Mouse (Mus musculus) limb, embryonic 14.5 days (tissue): ENCODE measurements around the gene Zfp146. TPM values are rescaled to one million over a fixed set of nuclear protein-coding genes. Genes with fewer than 3 reads are reported as not detected.
A peak's percentile ranks its signal among the peaks of the same experiment; 100 is the strongest.
"Not testable (repeated sequence)": the region's sequence is repeated elsewhere in the genome, so short reads cannot be mapped to it uniquely, and the experiment has no call there.

Source experiments
- ATAC-seq: fragments of 200-750 bp; cut with Nextera tagmentation; 2 replicates; pipeline ENCODE4 v1.8.0; 2017; ENCODE audit warnings: low read depth, moderate number of reproducible peaks, moderate TSS enrichment; ENCODE audit not compliant: low FRiP score
- DNase-seq: peaks from one replicate; pipeline ENCODE4 v3.0.0-alpha.2; 2015; ENCODE audit warnings: low spot score
- H3K27ac ChIP-seq: fragments of 300-500 bp; sonication (generic); replicated peaks from 2 replicates; pipeline ENCODE4 v1.5.1; 2014; ENCODE audit warnings: low read depth, mild to moderate bottlenecking, low read length, moderate library complexity, mixed read lengths
- H3K27me3 ChIP-seq: fragments of 300-500 bp; sonication (generic); 2 replicates; pipeline ENCODE4 v1.6.1; 2014; ENCODE audit warnings: low read length, mixed read lengths; ENCODE audit not compliant: control insufficient read depth, insufficient read depth
- H3K36me3 ChIP-seq: fragments of 300-500 bp; sonication (generic); 2 replicates; pipeline ENCODE4 v1.6.1; 2014; ENCODE audit warnings: mild to moderate bottlenecking, low read length, moderate library complexity, mixed read lengths; ENCODE audit not compliant: control insufficient read depth, insufficient read depth
- H3K4me1 ChIP-seq: fragments of 300-500 bp; sonication (generic); 2 replicates; pipeline ENCODE4 v1.6.1; 2014; ENCODE audit warnings: antibody characterized with exemption, low read length, mixed read lengths; ENCODE audit not compliant: control insufficient read depth, insufficient read depth
- H3K4me2 ChIP-seq: fragments of 300-500 bp; sonication (generic); replicated peaks from 2 replicates; pipeline ENCODE4 v1.6.1; 2014; ENCODE audit warnings: low read depth, mild to moderate bottlenecking, low read length, moderate library complexity; ENCODE audit not compliant: severe bottlenecking
- H3K4me3 ChIP-seq: fragments of 300-500 bp; sonication (generic); replicated peaks from 2 replicates; pipeline ENCODE4 v1.5.1; 2014; ENCODE audit warnings: low read length
- H3K9ac ChIP-seq: fragments of 300-500 bp; sonication (generic); 2 replicates; pipeline ENCODE4 v1.6.1; 2014; ENCODE audit warnings: mild to moderate bottlenecking, low read depth, low read length, moderate library complexity; ENCODE audit not compliant: severe bottlenecking
- H3K9me3 ChIP-seq: fragments of 300-500 bp; sonication (generic); 2 replicates; pipeline ENCODE4 v1.6.1; 2016; ENCODE audit warnings: low read length; ENCODE audit not compliant: control insufficient read depth
- POLR2A ChIP-seq: fragments of 200-500 bp; IDR thresholded peaks from 2 replicates; pipeline ENCODE4 v1.8.0; 2012; ENCODE audit warnings: inconsistent platforms, mild to moderate bottlenecking, moderate library complexity, borderline replicate concordance; ENCODE audit not compliant: insufficient read depth, insufficient read length; ENCODE audit errors: extremely low read depth
- WGBS: fragments of 180-500 bp; shearing (Covaris S2); extraction: QIAGEN DNeasy Blood & Tissue Kit; methylation state at CpG from one replicate; pipeline ENCODE4 v1.1.7; 2014; 5-methylcytosine and 5-hydroxymethylcytosine counted together
- polyA plus RNA-seq, 2 experiments: library from polyadenylated mRNA; depleted of rRNA in 1 of 2; stranded (reverse) in 1 of 2; unstranded in 1 of 2; fragments of >200 nt; fragmentation: Nextera tagmentation in 1 of 2; extraction: Ambion mirVana in 1 of 2; gene quantifications; 2 replicates each; pipeline versions ENCODE4 v1.2.1 to v1.2.3; 2012 to 2014

Zfp146 gene
- polyA plus RNA-seq, 2 experiments: 19.9 to 93.4 TPM

DNA sequence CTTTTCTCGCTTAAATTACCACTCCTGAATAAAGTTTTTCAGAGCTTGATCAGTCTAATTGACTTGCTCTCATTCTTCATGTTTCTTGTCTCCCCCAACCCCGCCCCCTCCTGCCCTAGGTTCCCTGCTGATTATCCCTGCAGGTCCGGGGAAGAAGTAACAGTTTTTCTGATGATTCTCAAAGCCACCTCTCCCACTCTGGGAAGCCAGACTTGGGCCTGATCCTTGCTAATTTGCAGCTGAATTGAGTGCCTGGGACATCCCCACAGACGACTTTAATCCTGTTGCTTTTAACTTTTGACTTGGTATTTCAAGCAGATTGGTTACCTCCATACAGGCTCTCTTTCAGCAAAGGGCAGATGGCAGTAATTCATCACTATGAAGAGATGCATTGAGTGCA is 41.5 kb upstream of the Zfp146 start:
- H3K4me1 ChIP-seq: no peaks in the 10 kb centered on the region
- H3K9ac ChIP-seq: no peak overlapping the region
- 27% methylated on average over 4 of the region's 4 CpGs for WGBS
- ATAC-seq: no peak
- no peak overlapping the region for H3K27ac ChIP-seq
- TF ChIP-seq POLR2A: no peak
- no peak for DNase-seq
- H3K4me2 ChIP-seq: no peak overlapping the region
- no peaks in the 10 kb centered on the region for H3K27me3 ChIP-seq
- H3K4me3 ChIP-seq: no peak overlapping the region
- H3K36me3 ChIP-seq: no peaks in the 10 kb centered on the region
- H3K9me3 ChIP-seq: no peaks in the 10 kb centered on the region

DNA sequence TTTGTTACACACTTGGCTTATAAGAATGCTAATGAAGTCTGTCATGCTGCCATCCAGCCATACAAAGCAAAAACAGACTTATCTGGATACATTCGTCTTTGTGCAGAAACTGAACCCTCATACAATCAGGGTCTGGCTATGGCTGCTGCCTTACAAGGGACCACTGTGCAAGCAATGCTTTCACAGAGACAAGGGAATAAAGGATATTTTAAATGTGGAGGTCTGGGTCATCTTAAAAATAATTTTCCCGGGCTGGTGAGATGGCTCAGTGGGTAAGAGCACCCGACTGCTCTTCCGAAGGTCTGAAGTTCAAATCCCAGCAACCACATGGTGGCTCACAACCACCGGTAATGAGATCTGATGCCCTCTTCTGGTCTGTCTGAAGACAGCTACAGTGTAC is 36.8 kb upstream of the Zfp146 start:
- H3K27me3 ChIP-seq, H3K27ac ChIP-seq, H3K4me2 ChIP-seq, H3K4me3 ChIP-seq, DNase-seq, H3K36me3 ChIP-seq, H3K9me3 ChIP-seq, ATAC-seq, H3K9ac ChIP-seq, H3K4me1 ChIP-seq: not testable (repeated sequence)
- WGBS: 59% methylated on average over 5 of the region's 5 CpGs

- Histone ChIP-seq H3K4me1 (peaks cover 9% of the 10 kb centered on the region), H3K36me3 (no peaks in the 10 kb centered on the region), H3K9me3 (no peaks in the 10 kb centered on the region), H3K4me2 (no peak overlapping the region), H3K27me3 (no peaks in the 10 kb centered on the region), H3K27ac (no peak overlapping the region), H3K4me3 (no peak overlapping the region), H3K9ac (no peak overlapping the region)
- TF ChIP-seq POLR2A: no peak
- WGBS: 3% methylated on average over 2 of the region's 2 CpGs
- DNase-seq (peak; percentile 59), ATAC-seq (no peak)
Measured at GRCm38 (mm10) chr7:30205383-30205782, 35.8 kb upstream of the Zfp146 start.

- peaks cover 9% of the 10 kb centered on the region for H3K4me1 ChIP-seq
- DNase-seq (no peak), ATAC-seq (no peak)
- 52% methylated on average over 8 of the region's 8 CpGs for WGBS
- H3K9ac ChIP-seq: no peak overlapping the region
- TF ChIP-seq POLR2A: no peak
- H3K27me3 ChIP-seq: no peaks in the 10 kb centered on the region
- H3K4me2 ChIP-seq: no peak overlapping the region
- no peak overlapping the region for H3K27ac ChIP-seq
- H3K4me3 ChIP-seq: no peak overlapping the region
- no peaks in the 10 kb centered on the region for H3K9me3 ChIP-seq
- no peaks in the 10 kb centered on the region for H3K36me3 ChIP-seq
Measured at GRCm38 (mm10) chr7:30204380-30204779, 34.8 kb upstream of the Zfp146 start.

DNA sequence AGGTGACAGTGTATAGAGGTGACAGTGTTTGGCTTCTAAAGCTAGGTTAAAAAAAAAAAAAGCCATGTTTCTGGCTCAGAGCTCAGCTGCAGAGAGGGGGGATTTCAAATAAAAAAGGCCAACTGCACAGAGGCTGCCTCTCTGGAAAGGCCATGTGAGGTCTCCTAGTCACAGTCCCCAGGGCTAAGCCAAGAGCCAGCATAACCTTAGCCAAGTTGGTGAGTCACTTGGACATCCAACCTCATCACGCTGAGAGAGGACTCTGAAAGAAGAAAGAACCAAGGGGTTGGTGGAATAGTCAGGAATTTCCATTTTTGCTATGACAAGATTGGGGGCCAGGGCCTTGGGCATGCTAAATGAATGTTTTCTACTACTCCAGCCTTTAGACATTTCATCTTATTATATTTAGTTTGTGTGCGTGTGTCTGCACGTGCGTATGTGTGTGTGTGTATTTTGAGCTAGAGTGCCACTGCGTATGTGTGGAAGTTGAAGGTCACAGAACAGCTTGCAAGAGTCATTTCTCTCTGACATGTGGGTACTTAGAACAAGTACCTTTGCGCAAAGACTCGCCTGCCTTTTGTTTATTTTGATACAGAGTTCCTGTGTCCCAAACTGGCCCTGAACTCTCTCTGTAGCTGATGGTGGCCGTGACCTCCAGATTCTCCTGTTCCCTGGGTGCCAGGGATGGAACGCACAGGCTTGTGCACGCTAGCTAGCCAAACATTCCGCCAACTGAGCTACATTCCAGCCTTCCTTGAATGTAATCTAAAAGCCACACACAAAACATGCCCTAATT is 33.5 kb upstream of the Zfp146 start:
- no peak for TF ChIP-seq POLR2A
- no peaks in the 10 kb centered on the region for H3K27me3 ChIP-seq
- H3K27ac ChIP-seq: no peak overlapping the region
- H3K9ac ChIP-seq: no peak overlapping the region
- no peak overlapping the region for H3K4me3 ChIP-seq
- WGBS: 81% methylated on average over 11 of the region's 11 CpGs
- H3K4me2 ChIP-seq: no peak overlapping the region
- peaks cover 9% of the 10 kb centered on the region for H3K4me1 ChIP-seq
- H3K9me3 ChIP-seq: no peaks in the 10 kb centered on the region
- ATAC-seq: no peak
- no peak for DNase-seq
- no peaks in the 10 kb centered on the region for H3K36me3 ChIP-seq

DNA sequence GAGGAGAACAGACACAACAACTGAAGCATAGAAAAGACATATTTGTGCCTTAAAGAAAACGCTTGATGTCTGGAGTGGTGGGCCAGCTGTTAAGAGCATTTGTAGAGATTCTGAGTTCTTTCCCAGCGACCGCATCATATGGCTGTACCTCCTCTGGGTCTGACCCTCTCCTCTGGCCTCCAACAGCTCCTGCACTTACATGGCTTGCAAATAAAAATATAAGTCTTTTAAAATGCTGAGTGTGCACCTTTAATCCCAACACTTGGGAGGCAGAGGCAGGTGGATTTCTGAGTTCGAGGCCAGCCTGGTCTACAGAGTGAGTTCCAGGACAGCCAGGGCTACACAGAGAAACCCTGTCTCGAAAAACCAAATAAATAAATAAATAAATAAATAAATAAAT is 31.1 kb upstream of the Zfp146 start:
- H3K4me2 ChIP-seq, H3K27ac ChIP-seq, H3K9ac ChIP-seq, H3K27me3 ChIP-seq, H3K4me1 ChIP-seq, ATAC-seq, H3K9me3 ChIP-seq, H3K4me3 ChIP-seq, H3K36me3 ChIP-seq, DNase-seq: not testable (repeated sequence)
- 81% methylated on average over 5 of the region's 5 CpGs for WGBS
